Mouse (Mus musculus) E14TG2a.4 (cell line): ENCODE results near the gene Cercam.
"Not testable (repeated sequence)": the region's sequence is repeated elsewhere in the genome, so short reads cannot be mapped to it uniquely, and the experiment has no call there.

ENCODE experiments used
- CTCF ChIP-seq: conservative IDR thresholded peaks from 2 replicates; pipeline ENCODE4 v1.5.1; 2014; ENCODE audit warnings: low read length
- NANOG ChIP-seq: IDR thresholded peaks from 2 replicates; pipeline ENCODE4 v1.6.1; 2014; ENCODE audit warnings: borderline replicate concordance, low read length, mixed read lengths
- POU5F1 ChIP-seq: IDR thresholded peaks from 2 replicates; pipeline ENCODE4 v1.6.1; 2014; ENCODE audit warnings: low read length, borderline replicate concordance

DNA sequence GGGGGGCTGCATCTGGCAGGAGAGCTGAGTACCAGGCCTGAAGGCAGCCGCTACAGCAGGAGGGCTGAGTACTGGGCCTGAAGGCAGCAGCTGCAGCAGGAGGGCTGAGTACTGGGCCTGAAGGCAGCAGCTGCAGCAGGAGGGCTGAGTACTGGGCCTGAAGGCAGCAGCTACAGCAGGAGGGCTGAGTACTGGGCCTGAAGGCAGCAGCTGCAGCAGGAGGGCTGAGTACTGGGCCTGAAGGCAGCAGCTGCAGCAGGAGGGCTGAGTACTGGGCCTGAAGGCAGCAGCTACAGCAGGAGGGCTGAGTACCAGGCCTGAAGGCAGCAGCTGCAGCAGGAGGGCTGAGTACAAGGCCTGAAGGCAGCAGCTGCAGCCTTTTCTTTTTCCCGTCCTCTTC, 39.2 kb downstream of the Cercam start:
- TF ChIP-seq CTCF, NANOG, POU5F1: not testable (repeated sequence)
